Mouse (Mus musculus) intestine, embryonic 16.5 days (tissue): ENCODE results near the gene Cntn1. TPM values are rescaled to one million over a fixed set of nuclear protein-coding genes. Genes with fewer than 3 reads are reported as not detected.

ENCODE experiments used
- ATAC-seq: fragments of 200-750 bp; cut with Nextera tagmentation; 2 replicates; pipeline ENCODE4 v1.8.0; 2017; ENCODE audit warnings: moderate TSS enrichment, moderate library complexity
- H3K27ac ChIP-seq: fragments of 300-500 bp; sonication (generic); 2 replicates; pipeline ENCODE4 v1.5.1; 2014; ENCODE audit warnings: mild to moderate bottlenecking, low read length
- H3K27me3 ChIP-seq: fragments of 300-500 bp; sonication (generic); replicated peaks from 2 replicates; pipeline ENCODE4 v1.6.1; 2014; ENCODE audit warnings: low read length, control low read depth, mixed read lengths; ENCODE audit not compliant: control insufficient read depth, insufficient read depth
- H3K36me3 ChIP-seq: fragments of 300-500 bp; sonication (generic); 2 replicates; pipeline ENCODE4 v1.6.1; 2014; ENCODE audit warnings: low read length, control low read depth; ENCODE audit not compliant: control insufficient read depth, insufficient read depth
- H3K4me1 ChIP-seq: fragments of 300-500 bp; sonication (generic); 2 replicates; pipeline ENCODE4 v1.6.1; 2014; ENCODE audit warnings: low read length, control low read depth, mixed read lengths; ENCODE audit not compliant: control insufficient read depth, insufficient read depth
- H3K4me2 ChIP-seq: fragments of 300-500 bp; sonication (generic); 2 replicates; pipeline ENCODE4 v1.6.1; 2014; ENCODE audit warnings: low read depth, low read length, control low read depth
- H3K4me3 ChIP-seq: fragments of 300-500 bp; sonication (generic); 2 replicates; pipeline ENCODE4 v1.5.1; 2014; ENCODE audit warnings: mild to moderate bottlenecking, low read length
- H3K9ac ChIP-seq: fragments of 300-500 bp; sonication (generic); 2 replicates; pipeline ENCODE4 v1.6.1; 2014; ENCODE audit warnings: low read depth, low read length
- H3K9me3 ChIP-seq: fragments of 300-500 bp; sonication (generic); 2 replicates; pipeline ENCODE4 v1.6.1; 2016; ENCODE audit warnings: low read length, control low read depth; ENCODE audit not compliant: control insufficient read depth
- WGBS: fragments of 180-500 bp; shearing (Covaris S2); extraction: QIAGEN DNeasy Blood & Tissue Kit; methylation state at CpG from one replicate; pipeline ENCODE4 v1.1.7; 2014; 5-methylcytosine and 5-hydroxymethylcytosine counted together
- polyA plus RNA-seq: library from polyadenylated mRNA; unstranded; fragments of >200 nt; fragmentation: Nextera tagmentation; extraction: Ambion mirVana; gene quantifications from 2 replicates; pipeline ENCODE4 v1.2.1, GENCODE M21; 2015

The Cntn1 gene
- polyA plus RNA-seq, 1 experiment from 2014 or later, result 2.2 TPM

- Histone ChIP-seq H3K36me3 (no peaks in the 10 kb centered on the region), H3K27me3 (peaks cover 14% of the 10 kb centered on the region), H3K9ac (no peak overlapping the region), H3K4me2 (no peak overlapping the region), H3K4me1 (peaks cover 5% of the 10 kb centered on the region; the same call in 1 of the 2 replicates), H3K4me3 (peak overlapping the region; percentile 55; the same call in 1 of the 2 replicates), H3K9me3 (no peaks in the 10 kb centered on the region), H3K27ac (no peak overlapping the region)
- 22% methylated on average over 4 of the region's 4 CpGs for WGBS
- no peak for ATAC-seq
Observed at GRCm38 (mm10) chr15:92052133-92052463, 1.1 kb downstream of the Cntn1 start.

- no peaks in the 10 kb centered on the region for H3K4me1 ChIP-seq
- no peak for ATAC-seq
Observed at GRCm38 (mm10) chr15:92057553-92057952, 6.6 kb downstream of the Cntn1 start.

GRCm38 (mm10) chr15:92060986-92061385, 10.0 kb downstream of the Cntn1 start:
- Histone ChIP-seq H3K4me3 (no peak overlapping the region), H3K27me3 (no peaks in the 10 kb centered on the region), H3K4me1 (no peaks in the 10 kb centered on the region), H3K9me3 (no peaks in the 10 kb centered on the region), H3K4me2 (no peak overlapping the region), H3K36me3 (no peaks in the 10 kb centered on the region), H3K27ac (no peak overlapping the region), H3K9ac (no peak overlapping the region)
- WGBS, result 53% methylated on average over 3 of the region's 3 CpGs
- ATAC-seq, result no peak

More at GRCm38 (mm10) chr15:92057553-92057952, 6.6 kb downstream of the Cntn1 start:
- no peaks in the 10 kb centered on the region for H3K9me3 ChIP-seq
- H3K27me3 ChIP-seq, result 0 out of 2 replicates have a peak, but pooled peaks cover under 1% of the 10 kb centered on the region
- H3K9ac ChIP-seq, result no peak overlapping the region
- no peaks in the 10 kb centered on the region for H3K36me3 ChIP-seq
- no peak overlapping the region for H3K4me3 ChIP-seq
- 95% methylated on average over 5 of the region's 5 CpGs for WGBS
- no peak overlapping the region for H3K4me2 ChIP-seq
- no peak overlapping the region for H3K27ac ChIP-seq

- Histone ChIP-seq H3K27me3 (no peaks in the 10 kb centered on the region), H3K4me2 (no peak overlapping the region), H3K4me1 (no peaks in the 10 kb centered on the region), H3K27ac (no peak overlapping the region), H3K4me3 (no peak overlapping the region), H3K9me3 (no peaks in the 10 kb centered on the region), H3K36me3 (no peaks in the 10 kb centered on the region), H3K9ac (no peak overlapping the region)
- WGBS, result 61% methylated on average over 3 of the region's 3 CpGs
- no peak for ATAC-seq
Observed at GRCm38 (mm10) chr15:92079416-92079815, 28.5 kb downstream of the Cntn1 start.

GRCm38 (mm10) chr15:92085876-92086275, 34.9 kb downstream of the Cntn1 start:
- no peak for ATAC-seq
- Histone ChIP-seq H3K9ac (no peak overlapping the region), H3K4me2 (no peak overlapping the region), H3K36me3 (no peaks in the 10 kb centered on the region), H3K4me1 (no peaks in the 10 kb centered on the region), H3K27ac (no peak overlapping the region), H3K9me3 (no peaks in the 10 kb centered on the region), H3K4me3 (no peak overlapping the region), H3K27me3 (no peaks in the 10 kb centered on the region)
- 45% methylated on average over 1 of the region's 1 CpGs for whole genome bisulfite sequencing

- no peaks in the 10 kb centered on the region for H3K36me3 ChIP-seq
- no peak overlapping the region for H3K4me3 ChIP-seq
- H3K4me2 ChIP-seq, result no peak overlapping the region
- no peak overlapping the region for H3K27ac ChIP-seq
- WGBS, result 38% methylated on average over 6 of the region's 6 CpGs
- H3K27me3 ChIP-seq, result no peaks in the 10 kb centered on the region
- no peaks in the 10 kb centered on the region for H3K4me1 ChIP-seq
- no peak overlapping the region for H3K9ac ChIP-seq
- no peaks in the 10 kb centered on the region for H3K9me3 ChIP-seq
- ATAC-seq, result no peak
Observed at GRCm38 (mm10) chr15:92087691-92088286, 36.8 kb downstream of the Cntn1 start.

- Histone ChIP-seq H3K4me2 (no peak overlapping the region), H3K9me3 (no peaks in the 10 kb centered on the region), H3K4me1 (no peaks in the 10 kb centered on the region), H3K36me3 (no peaks in the 10 kb centered on the region), H3K27ac (no peak overlapping the region), H3K4me3 (no peak overlapping the region), H3K27me3 (no peaks in the 10 kb centered on the region), H3K9ac (no peak overlapping the region)
- 84% methylated on average over 6 of the region's 6 CpGs for WGBS
- no peak for ATAC-seq
Observed at GRCm38 (mm10) chr15:92090787-92091186, 39.8 kb downstream of the Cntn1 start.

GRCm38 (mm10) chr15:92092041-92092440, 41.1 kb downstream of the Cntn1 start:
- Histone ChIP-seq H3K27ac (no peak overlapping the region), H3K9me3 (no peaks in the 10 kb centered on the region), H3K36me3 (no peaks in the 10 kb centered on the region), H3K27me3 (no peaks in the 10 kb centered on the region), H3K4me2 (no peak overlapping the region), H3K9ac (no peak overlapping the region), H3K4me1 (no peaks in the 10 kb centered on the region), H3K4me3 (no peak overlapping the region)
- ATAC-seq, result no peak
- 77% methylated on average over 3 of the region's 3 CpGs for WGBS

GRCm38 (mm10) chr15:92099410-92100174, 48.6 kb downstream of the Cntn1 start:
- H3K9me3 ChIP-seq, result no peaks in the 10 kb centered on the region
- no peaks in the 10 kb centered on the region for H3K36me3 ChIP-seq
- no peaks in the 10 kb centered on the region for H3K4me1 ChIP-seq
- no peak overlapping the region for H3K27ac ChIP-seq
- no peaks in the 10 kb centered on the region for H3K27me3 ChIP-seq
- no peak for ATAC-seq
- WGBS, result 64% methylated on average over 5 of the region's 5 CpGs
- no peak overlapping the region for H3K4me3 ChIP-seq
- no peak overlapping the region for H3K4me2 ChIP-seq
- H3K9ac ChIP-seq, result no peak overlapping the region
